Mouse (Mus musculus): ENCODE results near the gene Mark1. TPM values are rescaled to one million over a fixed set of nuclear protein-coding genes. Genes with fewer than 3 reads are reported as not detected.

Gene Mark1
- polyA plus RNA-seq, 1 experiment from 2014 or later: 4.4 TPM

GRCm38 (mm10) chr1:184984723-184985122 lies 14.6 kb downstream of the Mark1 start:
- DNase-seq (ENCODE audit: low spot score) (no peak), ATAC-seq (replicated peaks; ENCODE audit: insufficient number of reproducible peaks, low FRiP score, low TSS enrichment, low read depth) (no peak)
- no peaks in the 10 kb centered on the region for H3K9me3 ChIP-seq (replicated peaks; ENCODE audit: control insufficient read depth, low read length)
- no peaks in the 10 kb centered on the region for H3K36me3 ChIP-seq (replicated peaks; ENCODE audit: control insufficient read depth, insufficient read depth, low read depth, low read length)
- no peak overlapping the region for H3K27ac ChIP-seq (replicated peaks; ENCODE audit: low read depth, low read length)
- H3K9ac ChIP-seq (replicated peaks; ENCODE audit: low read length): no peak overlapping the region
- no peak overlapping the region for H3K4me2 ChIP-seq (ENCODE audit: low read depth, low read length)
- H3K4me3 ChIP-seq (ENCODE audit: low read depth, low read length): no peak overlapping the region
- 84% methylated on average over 2 of the region's 2 CpGs for WGBS
- H3K4me1 ChIP-seq (ENCODE audit: control insufficient read depth, insufficient read depth, low read length): no peaks in the 10 kb centered on the region
- H3K27me3 ChIP-seq (ENCODE audit: control insufficient read depth, insufficient read depth, low read length): no peaks in the 10 kb centered on the region

- Histone ChIP-seq H3K36me3 (replicated peaks; ENCODE audit: control insufficient read depth, insufficient read depth, low read depth, low read length) (no peaks in the 10 kb centered on the region), H3K9me3 (replicated peaks; ENCODE audit: control insufficient read depth, low read length) (no peaks in the 10 kb centered on the region), H3K27ac (replicated peaks; ENCODE audit: low read depth, low read length) (no peak overlapping the region), H3K4me3 (ENCODE audit: low read depth, low read length) (no peak overlapping the region), H3K4me1 (ENCODE audit: control insufficient read depth, insufficient read depth, low read length) (no peaks in the 10 kb centered on the region), H3K4me2 (ENCODE audit: low read depth, low read length) (no peak overlapping the region), H3K27me3 (ENCODE audit: control insufficient read depth, insufficient read depth, low read length) (no peaks in the 10 kb centered on the region), H3K9ac (replicated peaks; ENCODE audit: low read length) (no peak overlapping the region)
- WGBS: 53% methylated on average over 3 of the region's 3 CpGs
- no peak for DNase-seq (ENCODE audit: low spot score)
- no peak for ATAC-seq (replicated peaks; ENCODE audit: insufficient number of reproducible peaks, low FRiP score, low TSS enrichment, low read depth)
Measured at GRCm38 (mm10) chr1:184983751-184984150, 15.6 kb downstream of the Mark1 start.

GRCm38 (mm10) chr1:184972214-184972776 lies 27.1 kb downstream of the Mark1 start:
- no peaks in the 10 kb centered on the region for H3K9me3 ChIP-seq (replicated peaks; ENCODE audit: control insufficient read depth, low read length)
- ATAC-seq (replicated peaks; ENCODE audit: insufficient number of reproducible peaks, low FRiP score, low TSS enrichment, low read depth): no peak
- no peak overlapping the region for H3K27ac ChIP-seq (replicated peaks; ENCODE audit: low read depth, low read length)
- H3K27me3 ChIP-seq (ENCODE audit: control insufficient read depth, insufficient read depth, low read length): no peaks in the 10 kb centered on the region
- 66% methylated on average over 8 of the region's 8 CpGs for WGBS
- DNase-seq (ENCODE audit: low spot score): no peak
- no peak overlapping the region for H3K4me2 ChIP-seq (ENCODE audit: low read depth, low read length)
- H3K4me1 ChIP-seq (ENCODE audit: control insufficient read depth, insufficient read depth, low read length): no peaks in the 10 kb centered on the region
- no peak overlapping the region for H3K9ac ChIP-seq (replicated peaks; ENCODE audit: low read length)
- H3K36me3 ChIP-seq (replicated peaks; ENCODE audit: control insufficient read depth, insufficient read depth, low read depth, low read length): no peaks in the 10 kb centered on the region
- H3K4me3 ChIP-seq (ENCODE audit: low read depth, low read length): no peak overlapping the region

GRCm38 (mm10) chr1:184969374-184969773 lies 30.0 kb downstream of the Mark1 start:
- Histone ChIP-seq H3K4me1 (ENCODE audit: control insufficient read depth, insufficient read depth, low read length) (no peaks in the 10 kb centered on the region), H3K4me3 (ENCODE audit: low read depth, low read length) (no peak overlapping the region), H3K9me3 (replicated peaks; ENCODE audit: control insufficient read depth, low read length) (no peaks in the 10 kb centered on the region), H3K27me3 (ENCODE audit: control insufficient read depth, insufficient read depth, low read length) (no peaks in the 10 kb centered on the region), H3K9ac (replicated peaks; ENCODE audit: low read length) (no peak overlapping the region), H3K4me2 (ENCODE audit: low read depth, low read length) (no peak overlapping the region), H3K27ac (replicated peaks; ENCODE audit: low read depth, low read length) (no peak overlapping the region), H3K36me3 (replicated peaks; ENCODE audit: control insufficient read depth, insufficient read depth, low read depth, low read length) (no peaks in the 10 kb centered on the region)
- ATAC-seq (replicated peaks; ENCODE audit: insufficient number of reproducible peaks, low FRiP score, low TSS enrichment, low read depth) (no peak), DNase-seq (ENCODE audit: low spot score) (no peak)
- 89% methylated on average over 4 of the region's 4 CpGs for WGBS

- Histone ChIP-seq H3K36me3 (replicated peaks; ENCODE audit: control insufficient read depth, insufficient read depth, low read depth, low read length) (no peaks in the 10 kb centered on the region), H3K27ac (replicated peaks; ENCODE audit: low read depth, low read length) (no peak overlapping the region), H3K9ac (replicated peaks; ENCODE audit: low read length) (no peak overlapping the region), H3K4me3 (ENCODE audit: low read depth, low read length) (no peak overlapping the region), H3K4me2 (ENCODE audit: low read depth, low read length) (no peak overlapping the region), H3K27me3 (ENCODE audit: control insufficient read depth, insufficient read depth, low read length) (no peaks in the 10 kb centered on the region), H3K9me3 (replicated peaks; ENCODE audit: control insufficient read depth, low read length) (no peaks in the 10 kb centered on the region), H3K4me1 (ENCODE audit: control insufficient read depth, insufficient read depth, low read length) (no peaks in the 10 kb centered on the region)
- 65% methylated on average over 12 of the region's 12 CpGs for WGBS
- ATAC-seq (replicated peaks; ENCODE audit: insufficient number of reproducible peaks, low FRiP score, low TSS enrichment, low read depth) (no peak), DNase-seq (ENCODE audit: low spot score) (peak; percentile 25)
Measured at GRCm38 (mm10) chr1:184965682-184966360, 33.5 kb downstream of the Mark1 start.

- Histone ChIP-seq H3K4me3 (ENCODE audit: low read depth, low read length) (no peak overlapping the region), H3K4me1 (ENCODE audit: control insufficient read depth, insufficient read depth, low read length) (no peaks in the 10 kb centered on the region), H3K9me3 (replicated peaks; ENCODE audit: control insufficient read depth, low read length) (no peaks in the 10 kb centered on the region), H3K27ac (replicated peaks; ENCODE audit: low read depth, low read length) (no peak overlapping the region), H3K36me3 (replicated peaks; ENCODE audit: control insufficient read depth, insufficient read depth, low read depth, low read length) (no peaks in the 10 kb centered on the region), H3K27me3 (ENCODE audit: control insufficient read depth, insufficient read depth, low read length) (no peaks in the 10 kb centered on the region), H3K4me2 (ENCODE audit: low read depth, low read length) (no peak overlapping the region), H3K9ac (replicated peaks; ENCODE audit: low read length) (no peak overlapping the region)
- ATAC-seq (replicated peaks; ENCODE audit: insufficient number of reproducible peaks, low FRiP score, low TSS enrichment, low read depth): no peak
- DNase-seq (ENCODE audit: low spot score): no peak
- 90% methylated on average over 12 of the region's 12 CpGs for WGBS
Measured at GRCm38 (mm10) chr1:184963121-184963693, 36.2 kb downstream of the Mark1 start.

- DNase-seq (ENCODE audit: low spot score): no peak
- H3K27ac ChIP-seq (replicated peaks; ENCODE audit: low read depth, low read length): no peak overlapping the region
Measured at GRCm38 (mm10) chr1:184961853-184962252, 37.5 kb downstream of the Mark1 start.

GRCm38 (mm10) chr1:184958818-184959217 lies 40.6 kb downstream of the Mark1 start:
- Histone ChIP-seq H3K9me3 (replicated peaks; ENCODE audit: control insufficient read depth, low read length) (no peaks in the 10 kb centered on the region), H3K36me3 (replicated peaks; ENCODE audit: control insufficient read depth, insufficient read depth, low read depth, low read length) (no peaks in the 10 kb centered on the region), H3K4me1 (ENCODE audit: control insufficient read depth, insufficient read depth, low read length) (no peaks in the 10 kb centered on the region), H3K27ac (replicated peaks; ENCODE audit: low read depth, low read length) (no peak overlapping the region), H3K4me3 (ENCODE audit: low read depth, low read length) (no peak overlapping the region), H3K27me3 (ENCODE audit: control insufficient read depth, insufficient read depth, low read length) (no peaks in the 10 kb centered on the region), H3K9ac (replicated peaks; ENCODE audit: low read length) (no peak overlapping the region), H3K4me2 (ENCODE audit: low read depth, low read length) (no peak overlapping the region)
- ATAC-seq (replicated peaks; ENCODE audit: insufficient number of reproducible peaks, low FRiP score, low TSS enrichment, low read depth): no peak
- no peak for DNase-seq (ENCODE audit: low spot score)
- WGBS: 77% methylated on average over 9 of the region's 9 CpGs

More at GRCm38 (mm10) chr1:184961853-184962252, 37.5 kb downstream of the Mark1 start:
- Histone ChIP-seq H3K9me3 (replicated peaks; ENCODE audit: control insufficient read depth, low read length) (no peaks in the 10 kb centered on the region), H3K4me2 (ENCODE audit: low read depth, low read length) (no peak overlapping the region), H3K9ac (replicated peaks; ENCODE audit: low read length) (no peak overlapping the region), H3K4me1 (ENCODE audit: control insufficient read depth, insufficient read depth, low read length) (no peaks in the 10 kb centered on the region), H3K4me3 (ENCODE audit: low read depth, low read length) (no peak overlapping the region), H3K27me3 (ENCODE audit: control insufficient read depth, insufficient read depth, low read length) (no peaks in the 10 kb centered on the region), H3K36me3 (replicated peaks; ENCODE audit: control insufficient read depth, insufficient read depth, low read depth, low read length) (no peaks in the 10 kb centered on the region)
- no peak for ATAC-seq (replicated peaks; ENCODE audit: insufficient number of reproducible peaks, low FRiP score, low TSS enrichment, low read depth)
- WGBS: 87% methylated on average over 5 of the region's 5 CpGs
